Comparison of ENCODE assay signal across 9 mouse cellular contexts in genomic region chr5:140649881-140650414, GRCm38 (mm10). TPM values are rescaled to one million over a fixed set of nuclear protein-coding genes. Genes with fewer than 3 reads are reported as not detected.
DNase-seq lines count a peak whose midpoint lies in the region; ATAC-seq and TF ChIP-seq lines count a peak whose summit lies in the region.
"Had no signal": no experiment of that assay in that cellular context is flagged by ENCODE, and none has a peak within 500 bp of the region (broad histone marks: within the 10 kb centered on the region; RNA-seq: fewer than 3 reads in every experiment).

No protein-coding gene starts in this region.

- TF ChIP-seq POLR2A in MEL (IDR thresholded peaks at IDR 0.05; ENCODE audit: control insufficient read depth in 1 of 2, insufficient read depth in 1 of 2, low read depth in 1 of 2, low read length in 2 of 2, poor library complexity in 1 of 2) = no peak

- H3K9me3 ChIP-seq in heart, embryonic 10.5 days = no peaks in the 10 kb centered on the region
- H3K9me3 ChIP-seq in MEL (replicated peaks; ENCODE audit: insufficient read depth, low read length) = no peaks in the 10 kb centered on the region
- H3K9me3 ChIP-seq in hindbrain, embryonic 13.5 days = no peaks in the 10 kb centered on the region
- no peaks in the 10 kb centered on the region for H3K9me3 ChIP-seq in midbrain, embryonic 10.5 days (replicated peaks)

- H3K4me1 ChIP-seq in heart, embryonic 10.5 days = peaks cover 59% of the 10 kb centered on the region
- peaks cover 11 to 24% of the 10 kb centered on the region in 2 experiments for H3K4me1 ChIP-seq in MEL (ENCODE audit: control insufficient read depth in 1 of 2, insufficient read depth in 2 of 2, low read length in 2 of 2)
- peaks cover 55% of the 10 kb centered on the region for H3K4me1 ChIP-seq in hindbrain, embryonic 13.5 days (replicated peaks)
- peaks cover 45% of the 10 kb centered on the region for H3K4me1 ChIP-seq in midbrain, embryonic 10.5 days

- no peak for TF ChIP-seq RAD21 in MEL (IDR thresholded peaks at IDR 0.05; ENCODE audit: low read depth, low read length)

- 62% methylated on average over 7 of the region's 7 CpGs for WGBS in heart, embryonic 10.5 days
- WGBS in hindbrain, embryonic 13.5 days = 72% methylated on average over 7 of the region's 7 CpGs
- 63% methylated on average over 7 of the region's 7 CpGs for WGBS in midbrain, embryonic 10.5 days

- peak overlapping the region; percentile 98 for H3K27ac ChIP-seq in heart, embryonic 10.5 days
- H3K27ac ChIP-seq in MEL (ENCODE audit: control insufficient read depth, low read depth, low read length) = peak overlapping the region; percentile 54
- peak overlapping the region; percentile 95 for H3K27ac ChIP-seq in hindbrain, embryonic 13.5 days
- peak overlapping the region; percentile 100 for H3K27ac ChIP-seq in midbrain, embryonic 10.5 days (replicated peaks)
- H3K27ac ChIP-seq: macrophage had no signal

- no peak for TF ChIP-seq CTCF in MEL (IDR thresholded peaks at IDR 0.05 in 2 of 3, conservative IDR thresholded peaks at IDR 0.05 in 1 of 3; ENCODE audit: control insufficient read depth in 1 of 3, insufficient read depth in 1 of 3, low read depth in 2 of 3, low read length in 3 of 3, poor library complexity in 1 of 3, severe bottlenecking in 1 of 3)

- peak overlapping the region; percentile 54 for H3K4me2 ChIP-seq in hindbrain, embryonic 13.5 days

- peaks cover 7% of the 10 kb centered on the region for H3K36me3 ChIP-seq in heart, embryonic 10.5 days
- peaks cover 0 to 14% of the 10 kb centered on the region in 2 experiments; a peak in 2 of 4 replicates for H3K36me3 ChIP-seq in MEL (ENCODE audit: control insufficient read depth in 1 of 2, insufficient read depth in 2 of 2, low read length in 2 of 2)
- peaks cover 12% of the 10 kb centered on the region for H3K36me3 ChIP-seq in hindbrain, embryonic 13.5 days
- peaks cover 21% of the 10 kb centered on the region for H3K36me3 ChIP-seq in midbrain, embryonic 10.5 days

- H3K79me2 ChIP-seq in MEL (ENCODE audit: control insufficient read depth, insufficient read depth, low read length, poor library complexity) = peaks cover 4% of the 10 kb centered on the region; the same call in 1 of the 2 replicates

- TF ChIP-seq EP300 in MEL (IDR thresholded peaks at IDR 0.05; ENCODE audit: low read depth in 1 of 2, low read length in 2 of 2) = no peak

- ATAC-seq in hindbrain, embryonic 13.5 days (ENCODE audit: low FRiP score) = no peak
- ATAC-seq in monocyte, adult 5-6 weeks (replicated peaks; ENCODE audit: insufficient number of reproducible peaks, low FRiP score, low TSS enrichment, poor library complexity, severe bottlenecking) = no peak

- no peak for DNase-seq in heart, embryonic 10.5 days (ENCODE audit: low spot score)
- DNase-seq in heart, postnatal 14 days = no peak
- no peak for DNase-seq in MEL (ENCODE audit: low read depth, low spot score)
- DNase-seq in midbrain, embryonic 10.5 days (ENCODE audit: low spot score) = no peak
- no peak for DNase-seq in ovary, adult 18-20 months (ENCODE audit: low spot score)
- no peak for DNase-seq in left cerebral cortex, adult 8-10 months (ENCODE audit: low spot score in 2 of 2)

- H3K4me3 ChIP-seq in heart, embryonic 10.5 days = peak overlapping the region; percentile 96; the same call in 1 of the 2 replicates
- peak overlapping the region; percentile 46 to 51 for H3K4me3 ChIP-seq in MEL (ENCODE audit: control insufficient read depth in 1 of 2, insufficient read depth in 1 of 2, low read depth in 2 of 2, low read length in 2 of 2)
- H3K4me3 ChIP-seq in hindbrain, embryonic 13.5 days = peak overlapping the region; percentile 87
- H3K4me3 ChIP-seq in midbrain, embryonic 10.5 days = peak overlapping the region; percentile 90

- H3K9ac ChIP-seq in MEL (ENCODE audit: control insufficient read depth, low read depth, low read length, poor library complexity, severe bottlenecking) = peak overlapping the region; percentile 58
- H3K9ac ChIP-seq in hindbrain, embryonic 13.5 days = peak overlapping the region; percentile 55

- intact Hi-C loops in heart, postnatal 14 days (cut with DNase I) = no loop called here

- H3K27me3 ChIP-seq in heart, embryonic 10.5 days (ENCODE audit: insufficient read depth, poor library complexity, severe bottlenecking) = 0 out of 2 replicates have a peak, but pooled peaks cover 8% of the 10 kb centered on the region
- no peaks in the 10 kb centered on the region for H3K27me3 ChIP-seq in MEL (ENCODE audit: control insufficient read depth in 1 of 2, insufficient read depth in 2 of 2, low read length in 2 of 2)
- H3K27me3 ChIP-seq in hindbrain, embryonic 13.5 days = no peaks in the 10 kb centered on the region
- peaks cover 9% of the 10 kb centered on the region; the same call in 1 of the 2 replicates for H3K27me3 ChIP-seq in midbrain, embryonic 10.5 days (ENCODE audit: low read depth, poor library complexity, severe bottlenecking)

TF ChIP-seq in MEL, 35 proteins besides CTCF, POLR2A, EP300 and RAD21:
- no peak for TF ChIP-seq POLR2AphosphoS2 (IDR thresholded peaks at IDR 0.05; ENCODE audit: low read length)
- 0 out of 2 replicates have a peak, but pooled peaks have one; percentile 64 for TF ChIP-seq CHD1 (IDR thresholded peaks at IDR 0.05; ENCODE audit: low read depth, low read length)

RNA-seq across cellular contexts. Expression of gene Ttyh3, which starts 1.1 kb away (rescaled TPM):
- polyA plus RNA-seq in heart, embryonic 10.5 days (2016; fragmentation: Nextera tagmentation; extraction: Ambion mirVana) = 23.5 and 32.9 TPM in 2 replicates
- 10 to 100 TPM; 31.6 to 31.9 TPM for total RNA-seq in heart, postnatal 14 days (2021)
- total RNA-seq in MEL (2012; rRNA removed) = 4.6 and 5.9 TPM in 2 replicates
- polyA plus RNA-seq in MEL (2012; ENCODE audit: insufficient read depth in 1 of 2, insufficient read length in 2 of 2, low read depth in 1 of 2, low replicate concordance in 2 of 2, missing spikeins in 1 of 2) = 10 to 100 TPM in 1 of 2 experiments, not detected in 1; 35.7 TPM
- 65.3 and 67.4 TPM in 2 replicates for polyA plus RNA-seq in hindbrain, embryonic 13.5 days (2015; fragmentation: Nextera tagmentation; extraction: Ambion mirVana)
- polyA plus RNA-seq in midbrain, embryonic 10.5 days (2016; fragmentation: Nextera tagmentation; extraction: Ambion mirVana) = 28.6 and 36.2 TPM in 2 replicates
- 12.6 to 29.2 TPM (median 15.6 TPM) in 3 replicates for total RNA-seq in monocyte, adult 5-6 weeks (2017)
- total RNA-seq in left cerebral cortex, adult 8-10 months (2022) = 100 to 1,000 TPM; 173 to 201 (median 187) TPM

RNA-seq across cellular contexts. Expression of gene Lfng, which starts 42.8 kb away (rescaled TPM):
- 3.8 and 4.7 TPM in 2 replicates for polyA plus RNA-seq in heart, embryonic 10.5 days (2016; fragmentation: Nextera tagmentation; extraction: Ambion mirVana)
- total RNA-seq in heart, postnatal 14 days (2021) = 10 to 100 TPM; 18.1 to 22.4 TPM
- total RNA-seq in MEL (2012; rRNA removed) = 8.6 and 14.1 TPM in 2 replicates
- polyA plus RNA-seq in MEL (2012; ENCODE audit: insufficient read depth in 1 of 2, insufficient read length in 2 of 2, low read depth in 1 of 2, low replicate concordance in 2 of 2, missing spikeins in 1 of 2) = 10 to 100 TPM in 1 of 2 experiments, not detected in 1; 11.2 TPM
- 22.9 and 27.1 TPM in 2 replicates for polyA plus RNA-seq in hindbrain, embryonic 13.5 days (2015; fragmentation: Nextera tagmentation; extraction: Ambion mirVana)
- 43.7 and 50.8 TPM in 2 replicates for polyA plus RNA-seq in midbrain, embryonic 10.5 days (2016; fragmentation: Nextera tagmentation; extraction: Ambion mirVana)
- total RNA-seq in monocyte, adult 5-6 weeks (2017) = 274 to 469 TPM (median 297 TPM) in 3 replicates
- total RNA-seq in left cerebral cortex, adult 8-10 months (2022) = 10 to 100 TPM; 19.9 to 24.1 (median 22.3) TPM

RNA-seq across cellular contexts. Expression of gene Iqce, which starts 52.2 kb away (rescaled TPM):
- polyA plus RNA-seq in heart, embryonic 10.5 days (2016; fragmentation: Nextera tagmentation; extraction: Ambion mirVana) = 11.4 and 17.9 TPM in 2 replicates
- 10 to 100 TPM in 1 of 2 experiments, 1 to 10 TPM in 1; 8.1 to 10.2 TPM for total RNA-seq in heart, postnatal 14 days (2021)
- 6.4 and 7.3 TPM in 2 replicates for total RNA-seq in MEL (2012; rRNA removed)
- 10 to 100 TPM in 1 of 2 experiments, not detected in 1; 21.2 TPM for polyA plus RNA-seq in MEL (2012; ENCODE audit: insufficient read depth in 1 of 2, insufficient read length in 2 of 2, low read depth in 1 of 2, low replicate concordance in 2 of 2, missing spikeins in 1 of 2)
- 26.0 and 26.3 TPM in 2 replicates for polyA plus RNA-seq in hindbrain, embryonic 13.5 days (2015; fragmentation: Nextera tagmentation; extraction: Ambion mirVana)
- polyA plus RNA-seq in midbrain, embryonic 10.5 days (2016; fragmentation: Nextera tagmentation; extraction: Ambion mirVana) = 23.6 and 27.6 TPM in 2 replicates
- 8.2 to 14.9 TPM (median 14.3 TPM) in 3 replicates for total RNA-seq in monocyte, adult 5-6 weeks (2017)
- 10 to 100 TPM; 45.8 to 52.8 (median 51.2) TPM for total RNA-seq in left cerebral cortex, adult 8-10 months (2022)

RNA-seq across cellular contexts. Expression of gene Brat1, which starts 54.9 kb away (rescaled TPM):
- polyA plus RNA-seq in heart, embryonic 10.5 days (2016; fragmentation: Nextera tagmentation; extraction: Ambion mirVana) = 18.6 and 19.1 TPM in 2 replicates
- 10 to 100 TPM in 1 of 2 experiments, 1 to 10 TPM in 1; 8.6 to 10.8 TPM for total RNA-seq in heart, postnatal 14 days (2021)
- total RNA-seq in MEL (2012; rRNA removed) = 11.6 and 13.7 TPM in 2 replicates
- 10 to 100 TPM in 1 of 2 experiments, not detected in 1; 14.2 TPM for polyA plus RNA-seq in MEL (2012; ENCODE audit: insufficient read depth in 1 of 2, insufficient read length in 2 of 2, low read depth in 1 of 2, low replicate concordance in 2 of 2, missing spikeins in 1 of 2)
- 22.9 and 23.7 TPM in 2 replicates for polyA plus RNA-seq in hindbrain, embryonic 13.5 days (2015; fragmentation: Nextera tagmentation; extraction: Ambion mirVana)
- 22.3 and 24.8 TPM in 2 replicates for polyA plus RNA-seq in midbrain, embryonic 10.5 days (2016; fragmentation: Nextera tagmentation; extraction: Ambion mirVana)
- 3.9 to 13.9 TPM (median 6.1 TPM) in 3 replicates for total RNA-seq in monocyte, adult 5-6 weeks (2017)
- total RNA-seq in left cerebral cortex, adult 8-10 months (2022) = 10 to 100 TPM; 20.0 to 21.1 (median 21.0) TPM

Comparison
In these comparisons a context has a peak if more than half of its experiments do, and no peak if none do; other contexts are left out.
1. RNA of gene Lfng, which starts 42.8 kb away (total RNA-seq): 274 to 469 TPM in monocyte, adult 5-6 weeks; 19.9 to 24.1 TPM in left cerebral cortex, adult 8-10 months, 18.1 to 22.4 TPM in heart, postnatal 14 days and 8.6 to 14.1 TPM in MEL; every median in the first group is over 10 times any median in the second.
2. Peak in every context shown above with its lines, with median percentiles within 50 percentile points of each other: H3K27ac ChIP-seq and H3K4me3 ChIP-seq.